Mouse (Mus musculus) heart, postnatal 0 days (tissue): ENCODE results near the gene Gna14. TPM values are rescaled to one million over a fixed set of nuclear protein-coding genes. Genes with fewer than 3 reads are reported as not detected.

Experiments
- ATAC-seq: fragments of 200-750 bp; cut with Nextera tagmentation; 2 replicates; pipeline ENCODE4 v1.8.0; 2017; ENCODE audit warnings: low read depth, moderate number of reproducible peaks, moderate library complexity; ENCODE audit not compliant: insufficient read depth
- DNase-seq: peaks from one replicate; pipeline ENCODE4 v3.0.0-alpha.2; 2016; ENCODE audit warnings: low spot score
- H3K27ac ChIP-seq: fragments of 300-500 bp; sonication (generic); 2 replicates; pipeline ENCODE4 v1.5.1; 2014; ENCODE audit warnings: low read depth, mild to moderate bottlenecking
- H3K27me3 ChIP-seq: fragments of 300-500 bp; sonication (generic); 2 replicates; pipeline ENCODE4 v1.6.1; 2014; ENCODE audit warnings: low read length, mixed read lengths; ENCODE audit not compliant: control insufficient read depth, insufficient read depth
- H3K36me3 ChIP-seq: fragments of 300-500 bp; sonication (generic); replicated peaks from 2 replicates; pipeline ENCODE4 v1.6.1; 2014; ENCODE audit warnings: low read length, mixed read lengths; ENCODE audit not compliant: control insufficient read depth, insufficient read depth
- H3K4me1 ChIP-seq: fragments of 300-500 bp; sonication (generic); 2 replicates; pipeline ENCODE4 v1.6.1; 2014; ENCODE audit warnings: antibody characterized with exemption; ENCODE audit not compliant: control insufficient read depth, insufficient read depth
- H3K4me2 ChIP-seq: fragments of 300-500 bp; sonication (generic); 2 replicates; pipeline ENCODE4 v1.6.1; 2014; ENCODE audit warnings: low read depth, mild to moderate bottlenecking, low read length, moderate library complexity
- H3K4me3 ChIP-seq: fragments of 300-500 bp; sonication (generic); 2 replicates; pipeline ENCODE4 v1.5.1; 2014; ENCODE audit warnings: low read depth, low read length
- H3K9ac ChIP-seq: fragments of 300-500 bp; sonication (generic); replicated peaks from 2 replicates; pipeline ENCODE4 v1.6.1; 2014; ENCODE audit warnings: low read depth, low read length, mixed read lengths
- H3K9me3 ChIP-seq: fragments of 300-500 bp; sonication (generic); replicated peaks from 2 replicates; pipeline ENCODE4 v1.6.1; 2016; ENCODE audit warnings: low read length; ENCODE audit not compliant: control insufficient read depth
- CTCF ChIP-seq: IDR thresholded peaks from 2 replicates; pipeline ENCODE4 v1.5.1; 2016; ENCODE audit warnings: antibody characterized with exemption, control low read depth, low read depth
- EP300 ChIP-seq: IDR thresholded peaks from 2 replicates; pipeline ENCODE4 v1.6.1; 2016; ENCODE audit warnings: antibody characterized with exemption, low read depth
- WGBS: fragments of 180-500 bp; shearing (Covaris S2); extraction: QIAGEN DNeasy Blood & Tissue Kit; methylation state at CpG from one replicate; pipeline ENCODE4 v1.1.7; 2014; 5-methylcytosine and 5-hydroxymethylcytosine counted together
- polyA plus RNA-seq: library from polyadenylated mRNA; unstranded; fragments of >200 nt; fragmentation: Nextera tagmentation; extraction: Ambion mirVana; gene quantifications from 2 replicates; pipeline ENCODE4 v1.2.1, GENCODE M21; 2015
- total RNA-seq: library from RNA; depleted of rRNA; stranded (reverse); fragments of >200 nt; gene quantifications from 2 replicates; pipeline ENCODE4 v1.2.3, GENCODE M21; 2014; ENCODE audit warnings: low replicate concordance

Gna14 gene
- total and polyA plus RNA-seq, 2 experiments from 2014 or later: 0.33 to 3.1 TPM

DNA sequence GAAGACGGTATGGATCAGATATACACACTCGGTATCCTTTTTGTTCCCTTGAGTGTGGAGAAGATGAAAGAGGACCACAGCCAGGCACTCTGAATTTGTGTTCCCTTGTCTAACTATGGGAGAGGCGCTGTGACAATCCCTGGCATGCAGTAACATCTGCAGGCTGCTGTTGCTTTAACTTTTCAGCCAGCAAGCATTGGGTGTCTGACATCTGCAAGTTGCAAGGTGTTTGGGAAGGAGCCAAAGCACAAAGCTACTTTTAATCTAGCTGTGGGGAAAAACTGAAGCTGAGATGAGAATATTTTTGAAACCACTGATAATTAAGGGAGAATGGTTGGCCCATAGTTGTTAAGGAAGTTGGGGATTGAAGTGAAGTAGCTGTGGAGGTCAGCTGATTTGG, 83.0 kb downstream of the Gna14 start:
- DNase-seq (no peak), ATAC-seq (no peak)

DNA sequence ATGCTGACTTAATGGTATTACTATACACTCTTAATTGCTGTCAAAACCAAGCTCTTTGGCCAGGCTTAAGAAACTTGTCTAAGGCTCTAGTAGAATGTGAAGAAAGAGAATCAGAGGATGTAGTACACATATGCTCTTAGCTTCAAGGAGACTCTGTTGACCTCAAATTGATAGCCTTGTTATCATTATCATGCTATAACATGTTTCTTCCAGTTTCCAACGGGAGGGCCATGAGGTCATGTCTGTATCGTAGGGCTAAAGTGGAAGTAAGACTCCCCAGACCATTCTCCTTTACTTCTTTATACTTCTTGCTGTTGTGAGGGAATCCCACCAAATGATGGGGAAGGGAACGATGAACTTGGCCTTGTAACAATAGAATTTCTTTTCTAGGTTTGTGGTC, 85.0 kb downstream of the Gna14 start:
- H3K27ac ChIP-seq: no peak overlapping the region
- ATAC-seq: no peak
- H3K36me3 ChIP-seq: no peaks in the 10 kb centered on the region
- no peak overlapping the region for H3K4me2 ChIP-seq
- no peak overlapping the region for H3K4me3 ChIP-seq
- H3K27me3 ChIP-seq: no peaks in the 10 kb centered on the region
- H3K9ac ChIP-seq: no peak overlapping the region
- no peaks in the 10 kb centered on the region for H3K9me3 ChIP-seq
- TF ChIP-seq CTCF (no peak), EP300 (no peak)
- 71% methylated on average over 3 of the region's 3 CpGs for WGBS
- no peaks in the 10 kb centered on the region for H3K4me1 ChIP-seq
- DNase-seq: no peak

More for the DNA sequence above, 83.0 kb downstream of the Gna14 start:
- H3K9me3 ChIP-seq: no peaks in the 10 kb centered on the region
- H3K4me2 ChIP-seq: no peak overlapping the region
- TF ChIP-seq EP300 (no peak), CTCF (no peak)
- H3K4me3 ChIP-seq: no peak overlapping the region
- H3K27ac ChIP-seq: no peak overlapping the region
- no peaks in the 10 kb centered on the region for H3K36me3 ChIP-seq
- H3K9ac ChIP-seq: no peak overlapping the region
- H3K4me1 ChIP-seq: no peaks in the 10 kb centered on the region
- WGBS: 58% methylated on average over 3 of the region's 3 CpGs
- no peaks in the 10 kb centered on the region for H3K27me3 ChIP-seq

DNA sequence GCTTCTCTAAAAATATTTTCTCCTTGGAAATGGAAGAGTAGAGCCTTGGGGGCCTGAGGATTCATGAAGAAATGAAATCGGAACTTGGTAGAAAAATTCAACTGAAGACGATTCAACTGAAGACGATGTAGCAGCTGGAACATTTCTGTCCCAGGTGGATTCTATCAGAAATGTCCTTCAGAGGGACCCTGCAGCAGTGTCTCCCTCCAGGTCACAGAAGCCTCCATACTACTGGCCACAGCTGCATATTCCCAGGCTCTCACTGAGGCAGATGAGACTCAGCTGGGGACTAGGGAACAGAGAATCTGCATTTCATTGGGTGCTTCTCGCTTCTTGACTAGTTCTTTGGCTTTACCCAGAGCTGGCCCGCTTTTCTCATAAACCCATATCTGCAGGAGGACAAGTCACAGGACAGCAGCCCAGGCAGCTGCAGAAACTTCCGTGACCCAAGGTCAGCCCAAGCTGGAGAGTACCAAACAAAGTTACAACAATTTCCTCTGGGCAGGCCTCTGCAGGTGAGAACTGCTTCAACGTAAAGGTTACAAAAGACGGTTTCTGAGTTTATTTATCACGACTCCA, 90.8 kb downstream of the Gna14 start:
- Histone ChIP-seq H3K4me1 (no peaks in the 10 kb centered on the region), H3K9ac (no peak overlapping the region), H3K27ac (no peak overlapping the region), H3K27me3 (no peaks in the 10 kb centered on the region), H3K4me3 (no peak overlapping the region), H3K4me2 (no peak overlapping the region), H3K36me3 (no peaks in the 10 kb centered on the region), H3K9me3 (no peaks in the 10 kb centered on the region)
- no peak for DNase-seq
- ATAC-seq: no peak
- TF ChIP-seq EP300 (no peak), CTCF (no peak)
- WGBS: 79% methylated on average over 9 of the region's 9 CpGs

DNA sequence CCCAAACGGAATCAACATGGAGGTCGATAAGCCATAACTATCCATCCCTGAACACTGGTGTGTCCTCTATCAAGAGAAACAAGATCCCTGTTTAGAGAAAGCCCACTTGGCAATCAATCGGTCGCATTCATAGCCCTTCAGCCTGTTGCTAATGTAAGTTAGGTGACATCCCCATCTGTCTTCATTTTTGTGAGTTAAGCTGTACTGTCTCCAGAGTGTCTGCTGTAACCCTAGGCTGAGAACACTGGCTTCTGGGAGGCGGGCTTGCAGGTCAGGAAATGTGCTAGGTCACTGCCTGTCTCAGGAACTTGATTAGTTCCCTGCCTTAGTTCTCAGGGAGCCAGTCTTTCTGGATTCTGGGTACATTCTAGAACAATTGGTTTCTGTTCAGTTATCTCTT, 91.5 kb downstream of the Gna14 start:
- 65% methylated on average over 5 of the region's 5 CpGs for WGBS
- Histone ChIP-seq H3K4me1 (no peaks in the 10 kb centered on the region), H3K9me3 (no peaks in the 10 kb centered on the region), H3K9ac (no peak overlapping the region), H3K27me3 (no peaks in the 10 kb centered on the region), H3K4me3 (no peak overlapping the region), H3K4me2 (no peak overlapping the region), H3K36me3 (no peaks in the 10 kb centered on the region), H3K27ac (no peak overlapping the region)
- no peak for TF ChIP-seq EP300
- DNase-seq (no peak), ATAC-seq (no peak)

DNA sequence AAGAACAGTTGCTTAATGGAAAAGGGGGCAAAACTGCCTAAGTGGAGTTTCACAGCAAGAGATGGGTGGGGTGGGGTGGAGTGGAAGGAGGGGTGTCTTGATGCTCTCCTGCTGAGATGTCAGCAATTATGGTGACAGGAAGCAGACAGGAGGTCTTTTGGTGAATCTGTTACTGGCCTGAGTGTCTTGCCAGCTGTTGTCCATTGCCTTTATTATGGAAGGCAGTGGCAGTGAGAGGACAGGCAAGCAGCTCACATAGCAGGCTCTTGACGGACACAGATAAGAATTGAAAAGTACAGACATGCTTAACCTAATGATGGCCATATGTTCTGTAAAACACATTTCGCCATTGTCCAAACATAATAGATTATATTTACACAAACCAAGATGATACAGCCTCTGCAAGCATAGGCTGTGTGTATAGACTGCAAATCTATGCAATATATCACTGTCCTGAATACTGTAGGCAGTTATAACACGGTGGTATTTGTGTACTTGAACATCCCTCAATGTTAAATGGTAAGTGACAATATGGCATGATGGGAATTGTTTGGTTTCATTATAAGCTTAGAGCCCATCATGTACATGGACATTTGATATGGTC, 92.8 kb downstream of the Gna14 start:
- TF ChIP-seq CTCF: no peak
- no peak for TF ChIP-seq EP300
- Histone ChIP-seq H3K27ac (no peak overlapping the region), H3K4me2 (no peak overlapping the region), H3K4me3 (no peak overlapping the region), H3K9me3 (no peaks in the 10 kb centered on the region), H3K4me1 (no peaks in the 10 kb centered on the region), H3K9ac (no peak overlapping the region), H3K36me3 (no peaks in the 10 kb centered on the region), H3K27me3 (no peaks in the 10 kb centered on the region)
- ATAC-seq: no peak
- no peak for DNase-seq
- 62% methylated on average over 3 of the region's 3 CpGs for WGBS

DNA sequence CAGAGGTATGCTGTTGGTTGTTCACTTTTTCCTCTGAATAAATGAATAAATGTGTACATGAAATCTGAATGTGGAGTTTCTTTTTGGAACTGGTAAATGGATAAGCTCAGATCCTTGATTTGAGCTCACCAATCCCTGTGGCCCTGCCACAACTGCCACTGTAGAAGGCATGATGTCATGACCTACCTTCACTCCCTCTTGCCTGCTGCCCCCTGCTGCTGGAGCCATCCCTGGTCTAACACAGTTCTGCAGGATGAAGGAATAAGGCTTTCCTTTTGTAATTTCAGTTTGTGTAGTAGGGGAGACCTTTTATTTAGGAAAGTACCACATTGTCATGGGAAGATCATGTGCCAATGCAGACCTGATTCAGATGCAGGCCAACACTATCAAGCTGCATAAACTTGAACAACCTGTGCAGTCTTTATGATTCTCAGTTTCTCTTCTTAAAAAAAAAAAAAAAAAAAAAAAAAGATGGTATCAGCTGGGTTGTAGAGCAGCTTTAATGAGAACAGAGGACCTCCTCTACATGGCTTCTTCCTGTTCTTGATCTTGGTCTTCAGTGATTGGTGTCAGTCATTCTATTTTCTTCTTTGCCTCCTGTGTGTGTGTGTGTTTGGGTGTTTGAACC, 93.8 kb downstream of the Gna14 start:
- no peak overlapping the region for H3K9ac ChIP-seq
- TF ChIP-seq CTCF (peak; percentile 60), EP300 (no peak)
- no peaks in the 10 kb centered on the region for H3K36me3 ChIP-seq
- no peak overlapping the region for H3K27ac ChIP-seq
- H3K4me1 ChIP-seq: no peaks in the 10 kb centered on the region
- no peak overlapping the region for H3K4me2 ChIP-seq
- H3K4me3 ChIP-seq: no peak overlapping the region
- no peaks in the 10 kb centered on the region for H3K27me3 ChIP-seq
- ATAC-seq (no peak), DNase-seq (no peak)
- H3K9me3 ChIP-seq: no peaks in the 10 kb centered on the region
